Mouse (Mus musculus): ENCODE results near the gene Micall1.

Gene Micall1

GRCm38 (mm10) chr15:79176905-79177304, 68.2 kb downstream of the Micall1 start:
- DNase-seq (ENCODE audit: low spot score in 2 of 2) = no peak

- no peak for DNase-seq (ENCODE audit: low spot score in 2 of 2)
Observed at GRCm38 (mm10) chr15:79185213-79185612, 76.5 kb downstream of the Micall1 start.

Measured in spleen, postnatal 10 days (tissue).